Mouse (Mus musculus): ENCODE data around the gene Smim20. TPM values are rescaled to one million over a fixed set of nuclear protein-coding genes. Genes with fewer than 3 reads are reported as not detected.

Smim20 gene
- 15.8 TPM for polyA plus RNA-seq (2014; fragmentation: Illumina TruSeq; extraction: RNeasy Lipid Tissue Mini Kit (QIAGEN cat#74804); ENCODE audit: low read depth, low replicate concordance)

GRCm38 (mm10) chr5:53266931-53267853 is at the start of gene Smim20:
Smim20 (plus strand) TSS chr5:53267083.

Other genes starting within 250 kb of the Smim20 start
- 3.3 TPM for gene Slc34a2, start 229.0 kb upstream of the Smim20 start, polyA plus RNA-seq (2014; fragmentation: Illumina TruSeq; extraction: RNeasy Lipid Tissue Mini Kit (QIAGEN cat#74804); ENCODE audit: low read depth, low replicate concordance)
- gene Sel1l3, start 53.2 kb upstream of the Smim20 start, polyA plus RNA-seq (2014; fragmentation: Illumina TruSeq; extraction: RNeasy Lipid Tissue Mini Kit (QIAGEN cat#74804); ENCODE audit: low read depth, low replicate concordance) = 28.0 TPM
- 47.1 TPM for gene Rbpj, start 199.1 kb downstream of the Smim20 start, polyA plus RNA-seq (2014; fragmentation: Illumina TruSeq; extraction: RNeasy Lipid Tissue Mini Kit (QIAGEN cat#74804); ENCODE audit: low read depth, low replicate concordance)

Data from kidney, adult 10 weeks (tissue).